Mouse (Mus musculus): ENCODE data around the gene Mef2c. TPM values are rescaled to one million over a fixed set of nuclear protein-coding genes. Genes with fewer than 3 reads are reported as not detected.
A peak's percentile ranks its signal among the peaks of the same experiment; 100 is the strongest.

The Mef2c gene
- polyA plus RNA-seq, 1 experiment from 2014 or later, result 8.6 TPM

DNA sequence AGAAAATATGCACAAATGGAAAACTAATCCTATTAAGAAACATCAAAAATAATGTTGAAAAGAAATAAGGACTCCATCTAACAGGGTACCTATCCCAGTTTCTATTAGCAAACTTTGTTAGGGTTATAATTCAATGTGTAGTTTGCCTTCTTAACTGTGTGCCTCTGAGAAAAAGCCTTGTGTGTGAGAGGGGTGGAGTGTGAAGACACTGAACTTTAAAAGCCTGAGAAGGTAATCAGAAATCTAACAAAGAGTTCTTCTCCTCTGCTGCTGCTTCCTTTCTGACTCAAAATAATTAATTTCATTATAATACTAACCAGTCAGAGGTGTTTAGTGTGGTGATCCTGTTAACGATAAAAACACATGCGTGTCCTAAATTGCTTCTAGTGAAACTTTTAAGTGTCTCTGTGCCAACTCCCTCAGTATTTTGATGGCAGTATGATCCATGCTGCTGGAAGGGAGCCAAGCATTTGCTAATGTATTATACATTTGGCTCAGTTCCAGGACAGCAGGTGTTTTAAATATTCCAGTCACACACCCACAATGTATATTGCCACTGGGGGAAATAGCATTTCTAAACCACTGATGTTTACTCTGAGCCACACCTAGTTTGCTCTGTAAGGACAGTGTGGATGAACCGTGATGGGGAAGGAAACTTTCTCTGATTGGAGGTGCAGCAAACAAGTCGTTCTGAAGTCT lies 104.2 kb downstream of the Mef2c start:
- no peak for DNase-seq (ENCODE audit: low spot score)

DNA sequence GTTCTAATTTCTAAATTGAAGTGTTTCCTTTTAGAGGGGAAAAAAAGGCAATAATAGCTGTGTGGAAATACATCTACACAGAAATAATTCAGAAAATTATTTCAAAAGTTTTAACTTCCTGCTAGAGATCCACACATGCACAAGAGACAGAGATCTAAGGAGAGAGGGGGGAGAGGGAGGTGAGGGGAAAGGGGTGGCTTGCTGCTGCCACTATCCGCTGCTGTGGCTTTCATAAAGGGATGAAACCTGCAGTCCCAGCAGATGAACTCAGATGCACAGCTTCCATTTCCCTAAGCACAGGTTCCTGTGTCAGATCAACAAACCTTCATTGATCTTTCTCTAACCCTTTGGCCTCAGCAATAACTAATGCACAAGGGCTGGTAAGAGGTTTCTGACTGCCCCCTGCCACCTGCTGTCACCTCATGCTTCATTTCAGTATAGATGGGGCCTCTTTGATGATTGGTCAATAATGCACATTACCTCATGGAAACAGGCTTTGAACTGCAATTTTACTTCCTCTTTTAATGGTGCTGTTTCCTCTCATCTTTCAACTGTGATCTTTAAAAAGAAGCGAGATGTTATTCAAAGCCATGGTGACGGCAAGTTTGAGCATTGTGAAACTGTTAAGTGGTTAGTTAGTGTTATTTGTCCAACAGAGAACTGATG lies 105.2 kb downstream of the Mef2c start:
- DNase-seq (ENCODE audit: low spot score), result peak; percentile 35

GRCm38 (mm10) chr13:83609517-83609878 lies 105.7 kb downstream of the Mef2c start:
- DNase-seq (ENCODE audit: low spot score), result peak; percentile 5

GRCm38 (mm10) chr13:83610124-83610523 lies 106.3 kb downstream of the Mef2c start:
- no peak for DNase-seq (ENCODE audit: low spot score)

- DNase-seq (ENCODE audit: low spot score), result no peak
Observed at GRCm38 (mm10) chr13:83612195-83612594, 108.4 kb downstream of the Mef2c start.

- no peak for DNase-seq (ENCODE audit: low spot score)
Observed at GRCm38 (mm10) chr13:83615875-83616274, 112.0 kb downstream of the Mef2c start.

DNA sequence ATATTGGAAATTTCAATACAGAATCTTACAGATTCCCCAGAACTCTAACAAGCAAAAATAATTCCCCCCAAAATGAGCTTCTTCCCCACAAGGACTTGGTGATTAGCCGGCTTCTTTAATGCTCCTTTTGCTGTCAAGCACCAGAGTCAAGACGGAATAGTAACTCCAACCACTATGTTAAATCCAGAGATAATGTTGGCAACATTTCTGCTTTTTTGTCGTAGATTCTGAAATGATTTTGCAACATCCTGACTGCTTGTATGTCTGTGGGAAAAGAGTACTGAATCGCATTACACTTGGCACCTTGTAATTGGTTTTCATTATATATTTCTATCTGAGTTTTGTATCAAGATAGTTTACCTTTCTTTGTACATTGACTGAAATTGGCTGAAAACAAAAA lies 120.8 kb downstream of the Mef2c start:
- no peak for DNase-seq (ENCODE audit: low spot score)

DNA sequence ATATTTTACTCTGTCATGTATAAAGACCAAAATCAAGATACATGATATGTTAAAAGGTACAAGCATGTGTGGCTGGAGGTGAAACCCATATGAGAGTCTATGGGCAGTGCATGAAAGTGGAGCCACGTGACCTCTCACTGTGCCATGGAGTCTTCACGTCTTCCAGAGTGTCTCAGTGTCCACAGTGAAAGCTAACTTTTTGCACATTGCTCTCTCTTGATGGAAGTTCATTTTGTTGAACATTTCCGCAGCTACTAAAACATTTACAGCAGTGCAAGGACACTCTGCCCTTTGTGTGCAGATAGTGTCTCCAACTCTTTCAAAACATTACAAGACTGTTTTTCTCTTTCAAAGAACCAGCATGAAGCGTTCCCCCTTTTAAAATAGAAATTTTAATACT lies 123.6 kb downstream of the Mef2c start:
- DNase-seq (ENCODE audit: low spot score), result no peak

DNA sequence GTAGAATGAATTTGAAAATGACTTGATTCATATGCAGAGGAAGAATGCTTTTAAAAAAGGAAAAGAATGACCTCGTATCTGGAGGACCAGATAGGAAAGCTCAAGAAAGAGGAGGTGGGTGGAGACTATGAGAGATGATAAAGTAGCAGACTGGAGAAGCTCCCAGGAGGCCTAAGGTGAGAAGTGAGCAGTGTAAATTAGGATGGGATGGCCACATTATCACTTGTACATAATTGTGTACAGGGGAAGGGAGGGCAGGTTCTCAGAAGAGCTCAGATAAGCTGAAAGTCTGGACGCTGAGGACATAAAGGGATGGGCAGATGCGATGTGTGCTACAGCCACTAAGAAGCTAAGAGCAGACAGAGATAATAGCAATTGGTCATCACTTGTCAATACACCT lies 124.3 kb downstream of the Mef2c start:
- DNase-seq (ENCODE audit: low spot score), result no peak

DNA sequence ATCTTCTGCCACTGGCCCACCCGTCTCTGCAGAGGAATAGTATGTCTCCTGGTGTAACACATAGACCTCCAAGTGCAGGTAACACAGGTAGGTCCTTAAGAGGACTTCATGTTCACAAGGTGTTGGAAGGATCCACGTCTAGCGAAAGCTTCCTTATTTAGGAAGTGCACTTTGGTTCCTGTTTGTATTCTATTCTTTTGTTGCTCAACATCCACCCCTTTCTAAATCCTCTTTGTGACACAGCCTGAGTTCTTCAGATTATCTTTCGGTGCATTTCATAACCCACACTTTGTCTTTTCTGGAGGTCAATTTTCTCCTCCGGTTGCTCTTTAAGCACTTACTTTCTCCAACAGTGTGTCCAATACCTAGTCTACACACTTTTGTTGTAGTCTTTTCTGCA lies 129.3 kb downstream of the Mef2c start:
- DNase-seq (ENCODE audit: low spot score), result no peak

DNA sequence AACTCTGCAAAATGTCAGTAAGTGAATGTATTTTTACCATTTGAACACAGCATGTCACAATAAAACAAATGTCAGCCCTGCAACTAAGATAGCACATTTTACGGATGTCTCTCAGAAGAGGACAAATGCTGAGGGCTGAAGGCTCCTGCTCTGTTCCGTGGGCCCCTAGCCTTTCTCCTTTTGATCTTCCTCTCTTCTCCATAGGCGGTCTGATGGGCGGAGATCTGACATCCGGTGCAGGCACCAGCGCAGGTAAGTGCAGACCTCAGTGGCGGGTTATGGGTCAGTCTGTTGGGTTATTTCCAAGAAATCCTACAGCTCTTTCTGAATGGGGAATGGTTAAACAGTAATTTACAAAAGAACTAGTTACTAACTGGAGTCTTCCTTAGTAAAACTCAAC lies 131.4 kb downstream of the Mef2c start:
- no peak for DNase-seq (ENCODE audit: low spot score)

GRCm38 (mm10) chr13:83637666-83638065 lies 133.8 kb downstream of the Mef2c start:
- DNase-seq (ENCODE audit: low spot score), result no peak

GRCm38 (mm10) chr13:83638735-83639134 lies 134.9 kb downstream of the Mef2c start:
- no peak for DNase-seq (ENCODE audit: low spot score)

DNA sequence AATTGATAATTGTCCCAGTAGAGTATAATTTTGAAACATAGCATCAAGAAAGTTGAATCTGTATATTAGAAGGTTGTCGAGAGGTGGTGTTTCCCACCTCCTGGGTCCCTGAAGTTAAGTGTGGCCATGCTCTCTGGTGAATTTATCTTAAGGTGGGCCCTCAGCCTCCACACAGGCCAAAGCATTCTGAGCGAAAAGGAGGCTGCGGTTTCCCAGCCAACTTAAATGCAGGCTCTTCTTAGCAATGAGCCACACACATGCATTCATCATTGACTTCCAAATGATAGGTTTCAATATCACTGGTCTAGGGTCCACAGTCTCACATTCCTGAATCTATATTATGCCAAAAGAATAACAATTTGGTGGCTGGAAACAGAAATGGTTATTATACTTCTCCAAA lies 145.2 kb downstream of the Mef2c start:
- DNase-seq (ENCODE audit: low spot score), result no peak

DNA sequence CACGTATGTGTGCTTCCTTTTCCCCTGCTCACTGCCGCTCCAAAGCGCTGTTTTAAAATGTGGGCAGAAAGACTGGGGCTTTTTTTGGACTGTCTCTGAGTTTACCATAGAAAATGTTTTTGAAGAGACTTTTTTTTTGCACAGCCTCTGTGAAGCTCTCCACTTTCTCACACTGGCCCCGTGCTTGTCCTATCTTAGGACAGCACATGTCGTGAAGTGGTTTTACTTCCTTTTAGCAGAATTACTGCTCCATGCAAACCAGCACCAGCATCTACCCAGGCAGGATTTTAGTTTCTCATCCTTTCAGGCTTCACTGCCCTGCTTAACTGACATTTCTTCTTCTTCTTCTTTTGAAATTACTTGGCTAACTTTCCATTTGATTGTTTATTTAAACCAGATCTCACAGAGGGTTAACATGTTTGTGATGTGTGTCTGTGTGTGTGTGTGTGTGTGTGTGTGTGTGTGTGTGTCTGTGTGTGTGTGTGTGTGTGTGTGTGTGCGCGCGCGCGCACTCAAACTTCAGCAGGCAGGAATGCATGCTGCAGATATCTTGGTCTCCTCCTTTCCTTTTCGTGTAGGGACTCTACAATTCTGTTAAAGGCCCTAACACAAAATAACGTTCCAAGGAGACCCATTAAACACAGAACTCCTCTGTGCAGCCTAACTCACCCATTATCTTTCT lies 146.1 kb downstream of the Mef2c start:
- DNase-seq (ENCODE audit: low spot score), result no peak

- no peak for DNase-seq (ENCODE audit: low spot score)
Observed at GRCm38 (mm10) chr13:83650807-83651206, 147.0 kb downstream of the Mef2c start.

DNA sequence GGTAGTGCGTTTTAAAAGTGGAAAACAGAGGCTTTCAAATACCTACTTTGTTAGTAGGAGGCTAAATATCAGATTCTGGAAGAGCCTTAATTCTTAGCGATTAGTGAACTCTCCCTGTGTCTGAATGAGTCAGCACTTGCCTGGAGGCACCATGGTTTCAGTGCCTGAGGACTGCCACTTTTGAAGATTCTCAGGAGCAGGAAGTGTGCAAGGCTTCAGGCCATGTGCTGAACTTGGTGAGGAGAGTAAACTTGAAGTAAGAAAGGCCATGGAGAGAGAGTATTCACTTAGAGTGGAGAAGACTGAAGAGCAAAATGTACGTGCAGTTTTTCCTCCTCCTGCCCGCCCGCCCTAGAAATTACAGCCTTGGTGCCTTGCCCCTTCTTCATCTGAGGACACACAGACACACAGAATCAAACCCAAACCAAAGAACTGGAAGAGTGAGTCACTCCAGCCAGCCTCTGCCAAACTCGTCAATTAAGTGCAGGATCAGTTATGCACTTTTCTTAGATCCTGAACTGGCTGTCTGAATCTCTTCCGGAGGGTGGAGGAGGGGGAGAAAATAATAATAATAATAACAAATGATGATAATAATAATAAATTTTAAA lies 148.2 kb downstream of the Mef2c start:
- DNase-seq (ENCODE audit: low spot score), result no peak

- no peak for DNase-seq (ENCODE audit: low spot score)
Observed at GRCm38 (mm10) chr13:83652560-83652959, 148.7 kb downstream of the Mef2c start.

- peak; percentile 63 for DNase-seq (ENCODE audit: low spot score)
Observed at GRCm38 (mm10) chr13:83654889-83655769, 151.3 kb downstream of the Mef2c start.

GRCm38 (mm10) chr13:83656094-83656493 lies 152.3 kb downstream of the Mef2c start:
- no peak for DNase-seq (ENCODE audit: low spot score)

DNA sequence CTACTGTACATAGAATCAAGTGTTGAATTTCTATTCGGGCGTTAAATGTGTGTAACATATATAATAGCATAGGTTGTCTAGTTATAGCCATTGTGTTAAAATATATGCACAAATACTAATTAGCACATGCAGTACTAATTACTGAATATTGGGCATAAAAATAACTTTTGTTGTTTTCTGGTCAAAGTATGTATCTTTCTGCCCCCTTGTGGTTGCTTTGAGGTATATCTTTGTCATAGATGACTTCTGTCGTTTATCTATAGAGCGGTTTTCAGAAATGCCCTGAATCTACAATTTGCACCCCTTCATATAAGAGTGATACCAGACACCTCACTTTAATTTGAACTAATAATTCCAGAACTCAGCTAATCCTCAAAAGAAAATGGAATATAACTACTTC lies 152.9 kb downstream of the Mef2c start:
- peak; percentile 39 for DNase-seq (ENCODE audit: low spot score)

Measured in thymus, postnatal 0 days (tissue).